In genomic region chr7:29505337-29506318, GRCm38 (mm10) we compare ENCODE assay signal across 8 mouse cellular contexts. TPM values are rescaled to one million over a fixed set of nuclear protein-coding genes. Genes with fewer than 3 reads are reported as not detected.
A peak's percentile ranks its signal among the peaks of the same experiment; 100 is the strongest.
DNase-seq lines count a peak whose midpoint lies in the region; ATAC-seq lines count a peak whose summit lies in the region.

No protein-coding gene starts in this region.

- H3K4me2 ChIP-seq in neural tube, embryonic 13.5 days: no peak overlapping the region
- H3K4me2 ChIP-seq in forebrain, embryonic 14.5 days (ENCODE audit: low read length): peak overlapping the region; percentile 8

- peak; percentile 48 for ATAC-seq in neural tube, embryonic 13.5 days (ENCODE audit: low read depth)
- peak; percentile 73 for ATAC-seq in forebrain, embryonic 14.5 days
- ATAC-seq in megakaryocyte progenitor cell, adult 5-6 weeks (replicated peaks; ENCODE audit: poor library complexity): peak; percentile 65

- H3K4me3 ChIP-seq in neural tube, embryonic 13.5 days: no peak overlapping the region
- no peak overlapping the region for H3K4me3 ChIP-seq in forebrain, embryonic 14.5 days (ENCODE audit: low read depth, low read length)

- no peaks in the 10 kb centered on the region for H3K9me3 ChIP-seq in neural tube, embryonic 13.5 days
- H3K9me3 ChIP-seq in forebrain, embryonic 14.5 days (replicated peaks; ENCODE audit: control insufficient read depth, low read length): no peaks in the 10 kb centered on the region

- 20% methylated on average over 18 of the region's 18 CpGs for WGBS in neural tube, embryonic 13.5 days
- 28% methylated on average over 18 of the region's 18 CpGs for WGBS in forebrain, embryonic 14.5 days

- no peak for DNase-seq in neural tube, embryonic 10.5 days (ENCODE audit: extremely low spot score, low spot score)
- DNase-seq in forebrain, embryonic 14.5 days (ENCODE audit: low spot score): peak; percentile 57
- peak; percentile 78 for DNase-seq in kidney, postnatal 36 days
- no peak for DNase-seq in heart, adult 8-10 months (ENCODE audit: low spot score)
- no peak for DNase-seq in ovary, adult 18-20 months (ENCODE audit: low spot score)
- DNase-seq in left cerebral cortex, adult 18-20 months (ENCODE audit: low spot score in 2 of 2): no peak

- no peak overlapping the region for H3K9ac ChIP-seq in neural tube, embryonic 13.5 days
- peak overlapping the region; percentile 18; the same call in 1 of the 2 replicates for H3K9ac ChIP-seq in forebrain, embryonic 14.5 days (ENCODE audit: low read length)

- no peaks in the 10 kb centered on the region for H3K36me3 ChIP-seq in neural tube, embryonic 13.5 days
- no peaks in the 10 kb centered on the region for H3K36me3 ChIP-seq in forebrain, embryonic 14.5 days (ENCODE audit: control insufficient read depth, insufficient read depth, low read length)

- no peak overlapping the region for H3K27ac ChIP-seq in neural tube, embryonic 13.5 days (replicated peaks)
- H3K27ac ChIP-seq in forebrain, embryonic 14.5 days (ENCODE audit: low read depth, low read length): no peak overlapping the region

- H3K27me3 ChIP-seq in neural tube, embryonic 13.5 days: no peaks in the 10 kb centered on the region
- no peaks in the 10 kb centered on the region for H3K27me3 ChIP-seq in forebrain, embryonic 14.5 days (replicated peaks; ENCODE audit: control insufficient read depth, insufficient read depth, low read length)

- peaks cover 26% of the 10 kb centered on the region for H3K4me1 ChIP-seq in neural tube, embryonic 13.5 days (replicated peaks)
- H3K4me1 ChIP-seq in forebrain, embryonic 14.5 days (ENCODE audit: control insufficient read depth, insufficient read depth, low read length): peaks cover 9% of the 10 kb centered on the region

RNA-seq across cellular contexts. Expression of gene Sipa1l3, which starts 12.8 kb away (rescaled TPM):
- polyA plus RNA-seq in neural tube, embryonic 13.5 days (2015; fragmentation: Nextera tagmentation; extraction: Ambion mirVana): 16.7 and 16.8 TPM in 2 replicates
- polyA plus RNA-seq in forebrain, embryonic 14.5 days (2014; fragmentation: Nextera tagmentation; extraction: Ambion mirVana): 6.2 and 11.9 TPM in 2 replicates
- 28.2 and 34.2 TPM in 2 replicates for total RNA-seq in megakaryocyte progenitor cell, adult 5-6 weeks (2015)
- total RNA-seq in megakaryocyte progenitor cell, adult 5-6 weeks (2017): 5.4 and 8.3 TPM in 2 replicates
- 10 to 100 TPM in 1 of 4 experiments, 1 to 10 TPM in 3; 6.8 to 10.3 (median 8.2) TPM for total RNA-seq in heart, adult 8-10 months (2022)
- 10 to 100 TPM; 54.7 to 54.9 TPM for total RNA-seq in left cerebral cortex, adult 18-20 months (2021)

Comparison
In these comparisons a context has a peak if more than half of its experiments do, and no peak if none do; other contexts are left out.
1. DNase-seq: peak in forebrain, embryonic 14.5 days (single experiment) and kidney, postnatal 36 days (2 of 2); none in neural tube, embryonic 10.5 days (single experiment), heart, adult 8-10 months (single experiment), ovary, adult 18-20 months (single experiment) and left cerebral cortex, adult 18-20 months (0 of 2).
2. Peak in every context shown above with its lines, with median percentiles within 50 percentile points of each other: ATAC-seq.